Mouse (Mus musculus): ENCODE measurements around the gene Nprl2.

GRCm38 (mm10) chr9:107545199-107545598, 3.2 kb downstream of the Nprl2 start:
- TF ChIP-seq CTCF (IDR thresholded peaks at IDR 0.05; ENCODE audit: low read depth) (no peak), EP300 (IDR thresholded peaks at IDR 0.05; ENCODE audit: low read depth) (no peak)
